Comparison of ENCODE assay signal across 8 mouse cellular contexts in genomic region chr6:90537941-90538340, GRCm38 (mm10). TPM values are rescaled to one million over a fixed set of nuclear protein-coding genes. Genes with fewer than 3 reads are reported as not detected.
DNase-seq lines count a peak whose midpoint lies in the region; ATAC-seq and TF ChIP-seq lines count a peak whose summit lies in the region.

No protein-coding gene starts in this region.

- H3K4me3 ChIP-seq in G1E (ENCODE audit: low read depth, low read length) = no peak overlapping the region
- H3K4me3 ChIP-seq in forebrain, embryonic 15.5 days = no peak overlapping the region
- no peak overlapping the region for H3K4me3 ChIP-seq in hindbrain, embryonic 14.5 days (replicated peaks; ENCODE audit: low read length)

- peak; percentile 68 for DNase-seq in G1E (ENCODE audit: low spot score)
- DNase-seq in c-Kit-positive CD71-positive TER-119-negative erythroid progenitor cells, embryonic 14.5 days (ENCODE audit: low read depth) = peak; percentile 22
- DNase-seq in hindbrain, embryonic 14.5 days (ENCODE audit: low spot score) = peak; percentile 84
- DNase-seq in layer of hippocampus, postnatal 25 days (ENCODE audit: extremely low spot score in 1 of 2, low spot score in 1 of 2) = peak; percentile 85 to 96
- peak; percentile 89 for DNase-seq in lung, postnatal 14 days
- peak; percentile 49 for DNase-seq in retina, postnatal 7 days (ENCODE audit: low read depth, low spot score)
- DNase-seq in urinary bladder, adult 18-20 months (ENCODE audit: low spot score in 2 of 2) = peak; percentile 67 to 82

- peak; percentile 78 for TF ChIP-seq CTCF in G1E (IDR thresholded peaks at IDR 0.05; ENCODE audit: low read depth, low read length)

- no peak overlapping the region for H3K4me2 ChIP-seq in forebrain, embryonic 15.5 days (replicated peaks)
- H3K4me2 ChIP-seq in hindbrain, embryonic 14.5 days (replicated peaks) = no peak overlapping the region

- H3K9ac ChIP-seq in forebrain, embryonic 15.5 days (replicated peaks) = no peak overlapping the region
- H3K9ac ChIP-seq in hindbrain, embryonic 14.5 days = no peak overlapping the region

- no peaks in the 10 kb centered on the region for H3K4me1 ChIP-seq in G1E (ENCODE audit: insufficient read depth, low read depth, low read length)
- peaks cover 13% of the 10 kb centered on the region for H3K4me1 ChIP-seq in forebrain, embryonic 15.5 days
- no peaks in the 10 kb centered on the region for H3K4me1 ChIP-seq in hindbrain, embryonic 14.5 days (replicated peaks; ENCODE audit: control insufficient read depth, insufficient read depth, low read length)

- H3K36me3 ChIP-seq in G1E (replicated peaks) = no peaks in the 10 kb centered on the region
- H3K36me3 ChIP-seq in forebrain, embryonic 15.5 days = no peaks in the 10 kb centered on the region
- no peaks in the 10 kb centered on the region for H3K36me3 ChIP-seq in hindbrain, embryonic 14.5 days (replicated peaks; ENCODE audit: control insufficient read depth, insufficient read depth)

- peaks cover 20% of the 10 kb centered on the region for H3K27me3 ChIP-seq in G1E (ENCODE audit: insufficient read depth, low read length)
- no peaks in the 10 kb centered on the region for H3K27me3 ChIP-seq in forebrain, embryonic 15.5 days
- no peaks in the 10 kb centered on the region for H3K27me3 ChIP-seq in hindbrain, embryonic 14.5 days (ENCODE audit: control insufficient read depth, insufficient read depth, low read length)

- no peaks in the 10 kb centered on the region for H3K9me3 ChIP-seq in G1E (replicated peaks)
- no peaks in the 10 kb centered on the region for H3K9me3 ChIP-seq in forebrain, embryonic 15.5 days
- no peaks in the 10 kb centered on the region for H3K9me3 ChIP-seq in hindbrain, embryonic 14.5 days (ENCODE audit: control insufficient read depth, low read length)

- WGBS in forebrain, embryonic 15.5 days = 6% methylated on average over 7 of the region's 7 CpGs
- WGBS in hindbrain, embryonic 14.5 days = 6% methylated on average over 7 of the region's 7 CpGs

- no peak overlapping the region for H3K27ac ChIP-seq in forebrain, embryonic 15.5 days (replicated peaks)
- no peak overlapping the region for H3K27ac ChIP-seq in hindbrain, embryonic 14.5 days

- ATAC-seq in G1E (ENCODE audit: extremely low read depth, insufficient number of reproducible peaks, low FRiP score, poor library complexity, severe bottlenecking) = 0 out of 2 replicates have a peak, but pooled peaks have one; percentile 34
- peak; percentile 65 for ATAC-seq in forebrain, embryonic 15.5 days (replicated peaks)
- ATAC-seq in hindbrain, embryonic 14.5 days (ENCODE audit: low FRiP score) = peak; percentile 46; the same call in 1 of the 2 replicates

RNA-seq across cellular contexts. Expression of gene Aldh1l1, which starts 51.7 kb away (rescaled TPM):
- total RNA-seq in G1E (2014; fragmentation: Nextera tagmentation) (not detected in 2 replicates), G1E (2017) (0.05 TPM in 1 of 2 replicates, not detected in the other)
- not detected in 2 replicates for polyA plus RNA-seq in G1E (2012)
- polyA plus RNA-seq in forebrain, embryonic 15.5 days (2015; fragmentation: Nextera tagmentation; extraction: Ambion mirVana) = 29.0 and 35.6 TPM in 2 replicates
- 47.0 and 53.8 TPM in 2 replicates for polyA plus RNA-seq in hindbrain, embryonic 14.5 days (2014; fragmentation: Nextera tagmentation; extraction: Ambion mirVana)
- total RNA-seq in layer of hippocampus, postnatal 25 days (2021) = 10 to 100 TPM; 45.0 to 48.4 TPM

Comparison
In these comparisons a context has a peak if more than half of its experiments do, and no peak if none do; other contexts are left out.
1. DNase-seq: peak in every context shown above with its lines; median percentile 90 in layer of hippocampus, postnatal 25 days; 89 in lung, postnatal 14 days; 84 in hindbrain, embryonic 14.5 days; 74 in urinary bladder, adult 18-20 months; 68 in G1E; 49 in retina, postnatal 7 days; 22 in c-Kit-positive CD71-positive TER-119-negative erythroid progenitor cells, embryonic 14.5 days.
2. RNA of gene Aldh1l1, which starts 51.7 kb away (polyA plus RNA-seq): 47.0 to 53.8 TPM in hindbrain, embryonic 14.5 days and 29.0 to 35.6 TPM in forebrain, embryonic 15.5 days; not detected in G1E; every median in the first group is over 10 times any median in the second.
3. Peak in every context shown above with its lines, with median percentiles within 50 percentile points of each other: ATAC-seq.